Mouse (Mus musculus) E14TG2a.4 (cell line): ENCODE results near the gene Fam3c.

Experiments
- H3K27me3 ChIP-seq: 2 replicates; pipeline ENCODE4 v1.6.1; 2014; ENCODE audit warnings: low read length, control low read depth; ENCODE audit not compliant: insufficient read depth
- H3K36me3 ChIP-seq: 2 replicates; pipeline ENCODE4 v1.6.1; 2014; ENCODE audit warnings: low read length, control low read depth; ENCODE audit not compliant: insufficient read depth
- H3K4me1 ChIP-seq: replicated peaks from 2 replicates; pipeline ENCODE4 v1.6.1; 2014; ENCODE audit warnings: low read depth, low read length, control low read depth
- H3K4me3 ChIP-seq: replicated peaks from 2 replicates; pipeline ENCODE4 v1.5.1; 2014; ENCODE audit warnings: mild to moderate bottlenecking, low read length
- H3K9me3 ChIP-seq: 2 replicates; pipeline ENCODE4 v1.6.1; 2014; ENCODE audit warnings: low read length, control low read depth
- CTCF ChIP-seq: conservative IDR thresholded peaks from 2 replicates; pipeline ENCODE4 v1.5.1; 2014; ENCODE audit warnings: low read length
- NANOG ChIP-seq: IDR thresholded peaks from 2 replicates; pipeline ENCODE4 v1.6.1; 2014; ENCODE audit warnings: borderline replicate concordance, low read length, mixed read lengths
- POU5F1 ChIP-seq: IDR thresholded peaks from 2 replicates; pipeline ENCODE4 v1.6.1; 2014; ENCODE audit warnings: low read length, borderline replicate concordance

The Fam3c gene

DNA sequence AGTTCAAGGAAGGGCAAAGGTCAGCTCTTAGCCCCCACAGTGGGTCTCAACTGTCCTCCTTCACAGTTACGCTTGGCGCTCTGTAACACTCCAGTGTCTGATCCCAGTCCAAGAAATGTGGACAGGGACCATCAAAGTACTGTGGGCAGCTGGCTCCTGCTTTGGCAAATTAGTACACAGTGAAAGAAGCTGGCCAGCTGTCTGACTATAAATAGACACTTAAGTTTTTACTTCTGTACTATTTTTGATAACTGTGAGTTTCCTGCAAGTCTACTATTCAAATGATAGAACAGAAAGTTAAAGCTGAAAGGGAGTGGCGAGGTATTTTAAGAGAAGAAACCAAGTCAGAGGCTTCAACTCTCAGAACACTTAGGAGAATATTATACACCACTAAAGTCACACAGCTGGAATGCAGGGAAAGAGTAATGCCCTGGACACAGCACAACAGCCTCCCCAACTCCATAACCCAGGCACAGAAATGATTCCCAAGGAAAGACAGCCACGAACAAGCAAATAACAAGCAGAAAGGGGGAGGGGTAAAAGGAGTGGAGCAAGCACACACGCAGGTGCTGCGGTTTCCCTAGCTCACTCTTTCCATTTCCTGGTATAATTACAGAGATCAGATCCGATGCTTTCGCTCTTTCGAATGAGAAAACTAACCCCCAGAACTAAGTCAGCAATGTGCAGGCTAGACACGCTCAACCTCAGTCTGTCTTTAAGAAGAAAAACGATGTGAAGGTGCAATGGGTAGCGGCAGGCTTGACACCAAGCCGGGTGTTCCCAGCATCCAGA is 25.7 kb downstream of the Fam3c start:
- H3K27me3 ChIP-seq: no peaks in the 10 kb centered on the region
- H3K36me3 ChIP-seq: peaks cover 72% of the 10 kb centered on the region
- H3K4me1 ChIP-seq: peaks cover 16% of the 10 kb centered on the region
- H3K9me3 ChIP-seq: no peaks in the 10 kb centered on the region
- H3K4me3 ChIP-seq: no peak overlapping the region
- TF ChIP-seq CTCF: no peak
- no peak for TF ChIP-seq POU5F1
- no peak for TF ChIP-seq NANOG

DNA sequence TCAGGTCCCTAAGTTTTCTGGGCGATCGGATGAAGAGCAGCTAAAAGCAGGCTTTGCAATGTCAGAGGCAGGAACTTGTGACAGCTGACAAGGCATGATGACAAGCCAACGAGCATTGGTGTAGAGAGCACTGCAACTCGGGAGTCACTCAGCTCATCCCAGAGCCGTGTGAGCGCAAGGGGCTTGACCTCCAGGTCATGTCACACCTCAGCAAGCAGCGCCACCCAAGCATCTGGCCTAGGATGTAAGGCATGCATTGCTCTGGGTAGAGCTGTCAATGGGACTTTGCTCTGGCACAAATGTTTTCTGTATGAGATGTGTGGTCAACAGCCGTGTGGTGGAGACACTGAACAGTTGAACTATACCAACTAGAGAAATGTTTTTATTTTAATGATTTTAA is 28.1 kb downstream of the Fam3c start:
- Histone ChIP-seq H3K36me3 (peaks cover 77% of the 10 kb centered on the region), H3K27me3 (no peaks in the 10 kb centered on the region), H3K4me1 (peaks cover 11% of the 10 kb centered on the region), H3K9me3 (no peaks in the 10 kb centered on the region), H3K4me3 (no peak overlapping the region)
- no peak for TF ChIP-seq CTCF
- no peak for TF ChIP-seq POU5F1
- TF ChIP-seq NANOG: no peak

DNA sequence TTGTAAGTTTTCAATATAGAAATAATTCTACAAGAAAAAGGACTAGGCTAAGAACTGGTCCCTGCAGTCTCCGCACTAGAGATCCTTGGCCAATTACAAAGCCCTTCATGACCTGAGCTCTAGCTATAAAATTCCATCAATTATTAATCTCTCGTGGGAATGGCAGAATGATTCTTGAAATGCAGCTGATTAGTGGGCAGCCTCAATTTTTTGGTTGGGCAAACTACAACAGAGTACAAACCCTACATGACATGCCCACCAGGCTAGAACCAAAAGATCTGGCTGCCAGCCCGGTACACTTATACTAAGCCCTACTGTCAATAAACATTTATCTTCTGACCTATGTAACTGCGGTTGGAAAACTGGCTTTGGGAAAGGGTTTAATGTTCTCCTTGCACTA is 29.0 kb downstream of the Fam3c start:
- no peak for TF ChIP-seq POU5F1

DNA sequence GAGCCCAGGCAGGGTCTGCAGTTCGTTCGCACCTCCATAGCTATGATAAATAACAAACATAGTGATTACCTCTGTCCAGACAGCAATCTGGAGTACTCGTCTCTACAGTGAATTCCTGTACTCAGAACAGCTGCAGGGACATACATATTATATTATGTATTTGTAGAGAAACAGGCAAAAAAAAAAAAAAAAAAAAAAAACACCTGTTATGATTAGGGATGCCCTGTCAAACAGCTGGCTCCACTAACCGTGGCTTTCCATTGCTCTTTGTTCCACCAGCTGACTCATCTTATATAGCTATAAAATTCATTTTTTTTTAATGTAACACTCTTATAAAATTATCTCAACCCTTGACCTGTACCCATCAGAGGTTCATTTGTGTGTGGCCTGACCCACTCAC is 29.8 kb downstream of the Fam3c start:
- Histone ChIP-seq H3K36me3 (peaks cover 85% of the 10 kb centered on the region), H3K9me3 (no peaks in the 10 kb centered on the region), H3K4me1 (peaks cover 7% of the 10 kb centered on the region), H3K27me3 (no peaks in the 10 kb centered on the region), H3K4me3 (no peak overlapping the region)
- TF ChIP-seq POU5F1 (no peak), CTCF (no peak), NANOG (no peak)

More for the DNA sequence above, 29.0 kb downstream of the Fam3c start:
- no peaks in the 10 kb centered on the region for H3K9me3 ChIP-seq
- H3K4me3 ChIP-seq: no peak overlapping the region
- no peaks in the 10 kb centered on the region for H3K27me3 ChIP-seq
- H3K4me1 ChIP-seq: peaks cover 11% of the 10 kb centered on the region
- H3K36me3 ChIP-seq: peaks cover 82% of the 10 kb centered on the region

DNA sequence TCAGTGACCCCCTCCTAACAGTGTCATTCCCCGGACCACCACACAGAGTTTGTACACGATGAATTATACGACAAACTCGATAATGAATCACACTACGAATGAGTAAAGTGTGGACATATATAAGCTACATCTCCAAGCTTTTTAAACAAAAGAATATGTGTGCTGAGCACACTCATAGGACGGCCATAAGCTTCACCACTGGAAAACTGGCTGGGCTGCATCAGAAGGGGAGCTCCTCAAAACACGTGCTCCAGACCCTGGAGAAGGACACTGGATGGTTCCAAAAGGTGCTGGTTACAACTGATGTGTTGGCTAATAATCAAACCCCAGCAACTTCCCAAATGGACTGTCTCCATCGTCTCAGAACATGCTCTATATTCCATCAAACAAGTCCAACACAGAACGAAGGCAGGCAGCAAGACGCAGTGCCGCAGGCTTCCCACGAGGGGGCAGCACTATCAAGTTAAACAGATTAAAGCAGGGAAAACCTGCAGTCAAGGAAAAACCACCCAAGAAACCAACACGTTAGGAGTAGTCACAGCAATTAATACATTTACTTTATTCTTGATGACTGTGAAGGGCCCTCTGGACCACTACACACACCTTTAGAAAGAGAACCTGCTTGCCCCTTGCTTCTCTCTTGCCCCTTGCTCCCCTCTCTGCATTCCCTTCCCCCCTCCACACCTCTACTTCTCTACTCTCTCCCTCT is 30.5 kb downstream of the Fam3c start:
- peaks cover 93% of the 10 kb centered on the region for H3K36me3 ChIP-seq
- no peaks in the 10 kb centered on the region for H3K27me3 ChIP-seq
- H3K4me3 ChIP-seq: no peak overlapping the region
- peaks cover 2% of the 10 kb centered on the region for H3K4me1 ChIP-seq
- H3K9me3 ChIP-seq: no peaks in the 10 kb centered on the region
- TF ChIP-seq NANOG (no peak), POU5F1 (no peak), CTCF (peak; percentile 97)

DNA sequence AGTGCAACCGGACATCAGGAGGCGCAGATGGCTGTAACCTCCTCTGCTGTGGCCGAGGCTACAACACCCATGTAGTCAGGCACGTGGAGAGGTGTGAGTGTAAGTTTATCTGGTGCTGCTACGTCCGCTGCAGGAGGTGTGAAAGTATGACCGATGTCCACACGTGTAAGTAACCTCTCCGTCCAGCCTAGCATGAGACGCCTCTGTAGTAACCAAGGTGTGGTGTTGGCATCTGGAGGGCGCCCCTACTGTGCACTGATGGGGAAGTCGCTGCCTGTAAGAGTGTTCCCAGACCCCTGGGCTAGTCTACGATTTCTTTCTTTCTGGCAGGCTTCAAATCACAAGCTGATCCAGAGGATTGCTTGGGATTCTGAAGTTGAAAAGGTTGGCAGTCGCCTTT is 58.0 kb downstream of the Fam3c start:
- 0 out of 2 replicates have a peak, but pooled peaks cover 8% of the 10 kb centered on the region for H3K4me1 ChIP-seq
- H3K36me3 ChIP-seq: peaks cover 8% of the 10 kb centered on the region
- peaks cover 11% of the 10 kb centered on the region; the same call in 1 of the 2 replicates for H3K27me3 ChIP-seq
- H3K9me3 ChIP-seq: no peaks in the 10 kb centered on the region
- peak overlapping the region; percentile 20; the same call in 1 of the 2 replicates for H3K4me3 ChIP-seq
- no peak for TF ChIP-seq CTCF
- TF ChIP-seq NANOG: no peak
- no peak for TF ChIP-seq POU5F1

DNA sequence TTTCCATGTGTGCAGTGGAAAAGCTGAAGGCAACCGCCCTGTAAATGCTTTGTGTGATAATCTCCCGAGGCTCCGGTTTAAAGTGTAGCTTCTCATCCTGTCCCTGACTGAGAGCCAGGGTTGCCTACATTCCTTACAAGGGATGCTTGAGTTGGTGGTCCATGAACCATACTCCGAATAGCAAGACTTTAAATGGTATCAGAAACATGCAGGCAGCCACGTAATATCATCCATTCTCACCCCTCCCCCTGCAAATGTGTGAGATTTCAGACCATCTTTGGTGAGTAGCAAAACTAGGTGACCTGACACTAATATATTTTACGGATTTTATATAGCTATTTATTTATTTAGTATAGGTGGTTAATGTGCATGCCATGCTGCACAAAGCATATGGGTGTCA is 59.0 kb downstream of the Fam3c start:
- TF ChIP-seq CTCF (no peak), NANOG (no peak), POU5F1 (no peak)
- Histone ChIP-seq H3K4me1 (0 out of 2 replicates have a peak, but pooled peaks cover 8% of the 10 kb centered on the region), H3K9me3 (no peaks in the 10 kb centered on the region)

DNA sequence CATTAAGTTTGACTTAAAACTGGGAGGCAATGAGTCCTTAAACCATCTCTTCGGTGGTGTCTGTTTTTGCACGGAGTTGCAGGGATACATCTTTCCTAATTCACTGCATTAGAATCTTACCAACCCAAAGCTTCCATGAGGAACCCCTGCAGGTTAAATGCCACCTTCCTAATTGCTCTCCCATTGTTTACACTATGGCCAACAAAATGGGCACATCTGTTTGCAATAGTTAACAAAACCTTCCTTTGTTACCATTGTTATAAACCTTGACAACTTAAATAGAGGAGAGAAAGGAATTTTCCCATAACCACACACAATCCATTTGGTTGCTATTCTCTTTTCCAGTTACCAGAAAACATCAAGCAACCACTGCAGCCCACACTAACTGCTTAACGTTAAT is 62.1 kb downstream of the Fam3c start:
- TF ChIP-seq POU5F1: no peak
- TF ChIP-seq NANOG: peak; percentile 91
- Histone ChIP-seq H3K4me1 (peaks cover 15% of the 10 kb centered on the region), H3K4me3 (no peak overlapping the region), H3K9me3 (no peaks in the 10 kb centered on the region), H3K27me3 (peaks cover 28% of the 10 kb centered on the region), H3K36me3 (no peaks in the 10 kb centered on the region)

More for the DNA sequence above, 59.0 kb downstream of the Fam3c start:
- Histone ChIP-seq H3K36me3 (no peaks in the 10 kb centered on the region), H3K4me3 (no peak overlapping the region), H3K27me3 (peaks cover 11% of the 10 kb centered on the region; the same call in 1 of the 2 replicates)
